Mouse (Mus musculus): ENCODE results near the gene Atf3. TPM values are rescaled to one million over a fixed set of nuclear protein-coding genes. Genes with fewer than 3 reads are reported as not detected.

The Atf3 gene
- polyA plus RNA-seq, 1 experiment from 2014 or later = 3.7 TPM

- no peak for ATAC-seq (ENCODE audit: insufficient read depth)
- no peaks in the 10 kb centered on the region for H3K36me3 ChIP-seq (ENCODE audit: insufficient read depth)
Observed at GRCm38 (mm10) chr1:191234837-191235236, 17.0 kb upstream of the Atf3 start.

GRCm38 (mm10) chr1:191230355-191230931 lies 12.6 kb upstream of the Atf3 start:
- Histone ChIP-seq H3K27ac (ENCODE audit: low read depth) (no peak overlapping the region), H3K4me2 (no peak overlapping the region), H3K9me3 (ENCODE audit: low read depth, low read length) (no peaks in the 10 kb centered on the region), H3K4me1 (ENCODE audit: insufficient read depth) (no peaks in the 10 kb centered on the region), H3K9ac (no peak overlapping the region), H3K4me3 (ENCODE audit: low read depth, low read length) (no peak overlapping the region), H3K36me3 (ENCODE audit: insufficient read depth) (no peaks in the 10 kb centered on the region), H3K27me3 (ENCODE audit: insufficient read depth, low read length) (no peaks in the 10 kb centered on the region)
- 74% methylated on average over 6 of the region's 6 CpGs for WGBS
- ATAC-seq (ENCODE audit: insufficient read depth) (no peak), DNase-seq (no peak)
- no peak for TF ChIP-seq CTCF (IDR thresholded peaks at IDR 0.05; ENCODE audit: low read depth)

More at GRCm38 (mm10) chr1:191234837-191235236, 17.0 kb upstream of the Atf3 start:
- H3K27me3 ChIP-seq (ENCODE audit: insufficient read depth, low read length) = no peaks in the 10 kb centered on the region
- WGBS = 70% methylated on average over 4 of the region's 4 CpGs
- H3K4me1 ChIP-seq (ENCODE audit: insufficient read depth) = no peaks in the 10 kb centered on the region
- no peak overlapping the region for H3K4me3 ChIP-seq (ENCODE audit: low read depth, low read length)
- no peak overlapping the region for H3K27ac ChIP-seq (ENCODE audit: low read depth)
- H3K9ac ChIP-seq = no peak overlapping the region
- no peak for TF ChIP-seq CTCF (IDR thresholded peaks at IDR 0.05; ENCODE audit: low read depth)
- H3K9me3 ChIP-seq (ENCODE audit: low read depth, low read length) = no peaks in the 10 kb centered on the region
- no peak for DNase-seq
- H3K4me2 ChIP-seq = no peak overlapping the region

GRCm38 (mm10) chr1:191226570-191226969 lies 8.7 kb upstream of the Atf3 start:
- TF ChIP-seq CTCF (IDR thresholded peaks at IDR 0.05; ENCODE audit: low read depth) = no peak
- ATAC-seq (ENCODE audit: insufficient read depth) = no peak
- DNase-seq = no peak
- no peak overlapping the region for H3K4me2 ChIP-seq
- no peak overlapping the region for H3K9ac ChIP-seq
- H3K27me3 ChIP-seq (ENCODE audit: insufficient read depth, low read length) = no peaks in the 10 kb centered on the region
- H3K36me3 ChIP-seq (ENCODE audit: insufficient read depth) = no peaks in the 10 kb centered on the region
- H3K4me1 ChIP-seq (ENCODE audit: insufficient read depth) = 0 out of 2 replicates have a peak, but pooled peaks cover 6% of the 10 kb centered on the region
- H3K27ac ChIP-seq (ENCODE audit: low read depth) = no peak overlapping the region
- no peak overlapping the region for H3K4me3 ChIP-seq (ENCODE audit: low read depth, low read length)
- WGBS = 89% methylated on average over 2 of the region's 2 CpGs
- H3K9me3 ChIP-seq (ENCODE audit: low read depth, low read length) = no peaks in the 10 kb centered on the region

DNA sequence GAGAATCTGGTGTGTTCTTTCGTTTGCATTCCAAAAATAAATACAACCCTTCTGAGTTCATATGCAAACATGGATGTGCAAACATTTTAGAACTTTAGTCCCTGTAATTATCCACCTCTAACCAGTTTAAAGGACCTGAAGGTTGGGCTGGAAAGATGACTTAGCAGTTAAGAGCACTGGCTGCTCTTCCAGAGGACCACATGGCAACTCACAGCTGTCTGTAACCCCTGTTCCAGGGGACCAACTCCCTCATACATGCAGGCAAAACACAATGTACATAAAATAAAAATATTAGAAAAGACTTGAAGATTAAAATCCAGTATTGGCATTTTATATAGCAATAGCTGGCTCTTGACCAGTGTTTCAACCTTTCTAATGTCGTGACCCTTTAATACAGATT lies 7.9 kb upstream of the Atf3 start:
- no peak overlapping the region for H3K9ac ChIP-seq
- H3K4me3 ChIP-seq (ENCODE audit: low read depth, low read length) = no peak overlapping the region
- ATAC-seq (ENCODE audit: insufficient read depth) (no peak), DNase-seq (no peak)
- TF ChIP-seq CTCF (IDR thresholded peaks at IDR 0.05; ENCODE audit: low read depth) = no peak
- H3K9me3 ChIP-seq (ENCODE audit: low read depth, low read length) = no peaks in the 10 kb centered on the region
- H3K27me3 ChIP-seq (ENCODE audit: insufficient read depth, low read length) = no peaks in the 10 kb centered on the region
- 68% methylated on average over 2 of the region's 2 CpGs for WGBS
- no peak overlapping the region for H3K27ac ChIP-seq (ENCODE audit: low read depth)
- H3K36me3 ChIP-seq (ENCODE audit: insufficient read depth) = no peaks in the 10 kb centered on the region
- H3K4me1 ChIP-seq (ENCODE audit: insufficient read depth) = 0 out of 2 replicates have a peak, but pooled peaks cover 6% of the 10 kb centered on the region
- H3K4me2 ChIP-seq = no peak overlapping the region

DNA sequence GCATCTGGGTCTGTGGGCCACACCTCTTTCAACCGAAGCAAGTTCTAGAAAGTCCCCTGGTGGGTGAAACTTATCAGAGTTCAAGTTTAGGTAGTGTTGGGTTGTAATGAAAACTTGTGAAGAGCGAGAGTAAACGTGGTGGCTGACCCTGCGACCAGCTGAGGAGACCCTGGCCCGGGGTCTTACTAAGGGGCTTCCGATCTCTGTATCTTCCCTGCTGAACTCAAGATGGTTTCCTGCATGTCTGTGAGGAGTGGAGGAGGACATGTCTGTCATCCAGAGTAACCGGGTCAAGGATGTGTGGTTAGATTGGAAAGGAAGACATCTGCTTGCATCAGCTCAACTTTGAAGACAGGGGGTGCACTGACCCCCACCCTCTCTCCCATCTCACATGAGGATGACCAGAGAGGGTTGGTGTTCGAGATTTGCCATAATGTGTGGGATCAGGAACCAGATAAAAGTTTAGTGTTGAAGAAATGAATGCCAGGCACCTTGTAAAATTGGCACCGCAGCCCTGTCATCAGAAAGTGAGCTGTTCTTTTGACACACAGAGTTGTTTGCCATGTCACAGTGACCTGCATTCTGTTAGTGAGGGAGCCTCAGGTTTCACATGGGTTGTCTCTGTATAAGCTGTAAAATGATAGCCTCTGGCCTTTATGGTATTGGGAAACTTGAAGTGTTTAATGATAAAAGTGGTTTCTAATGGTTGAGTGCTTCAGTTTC lies 7.3 kb upstream of the Atf3 start:
- Histone ChIP-seq H3K4me2 (peak overlapping the region; percentile 98), H3K9me3 (ENCODE audit: low read depth, low read length) (no peaks in the 10 kb centered on the region), H3K27ac (ENCODE audit: low read depth) (peak overlapping the region; percentile 79), H3K4me3 (ENCODE audit: low read depth, low read length) (peak overlapping the region; percentile 87), H3K4me1 (ENCODE audit: insufficient read depth) (0 out of 2 replicates have a peak, but pooled peaks cover 6% of the 10 kb centered on the region), H3K27me3 (ENCODE audit: insufficient read depth, low read length) (no peaks in the 10 kb centered on the region), H3K9ac (peak overlapping the region; percentile 80), H3K36me3 (ENCODE audit: insufficient read depth) (no peaks in the 10 kb centered on the region)
- peak; percentile 17; the same call in 1 of the 2 replicates for TF ChIP-seq CTCF (IDR thresholded peaks at IDR 0.05; ENCODE audit: low read depth)
- ATAC-seq (ENCODE audit: insufficient read depth) (peak; percentile 2; the same call in 1 of the 2 replicates), DNase-seq (no peak)
- 29% methylated on average over 9 of the region's 9 CpGs for WGBS

GRCm38 (mm10) chr1:191224302-191224980 lies 6.6 kb upstream of the Atf3 start:
- DNase-seq (peak; percentile 98), ATAC-seq (ENCODE audit: insufficient read depth) (peak; percentile 81)
- no peaks in the 10 kb centered on the region for H3K9me3 ChIP-seq (ENCODE audit: low read depth, low read length)
- WGBS = 1% methylated on average over 57 of the region's 57 CpGs
- H3K9ac ChIP-seq = peak overlapping the region; percentile 80
- H3K4me3 ChIP-seq (ENCODE audit: low read depth, low read length) = peak overlapping the region; percentile 87
- peak overlapping the region; percentile 98 for H3K4me2 ChIP-seq
- TF ChIP-seq CTCF (IDR thresholded peaks at IDR 0.05; ENCODE audit: low read depth) = no peak
- H3K36me3 ChIP-seq (ENCODE audit: insufficient read depth) = no peaks in the 10 kb centered on the region
- 0 out of 2 replicates have a peak, but pooled peaks cover 6% of the 10 kb centered on the region for H3K4me1 ChIP-seq (ENCODE audit: insufficient read depth)
- no peaks in the 10 kb centered on the region for H3K27me3 ChIP-seq (ENCODE audit: insufficient read depth, low read length)
- peak overlapping the region; percentile 79 for H3K27ac ChIP-seq (ENCODE audit: low read depth)

DNA sequence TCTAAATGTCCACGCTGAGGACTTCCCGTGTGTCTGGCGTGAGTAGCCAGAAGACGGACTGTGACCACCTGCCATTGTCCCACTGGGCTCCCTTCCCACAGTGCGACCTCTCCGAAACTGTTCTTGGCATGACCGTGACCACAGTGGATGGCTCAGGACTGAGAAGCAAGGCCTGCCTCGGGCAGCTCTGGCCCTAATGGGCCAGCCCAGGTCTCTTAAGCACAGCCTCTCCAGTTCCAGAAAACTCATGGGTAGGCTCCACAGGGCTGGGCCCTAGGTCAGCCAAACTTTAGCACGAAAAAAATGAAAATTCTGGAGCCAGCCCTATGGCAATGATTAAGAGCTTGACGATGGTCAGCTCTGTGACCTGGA lies 6.1 kb upstream of the Atf3 start:
- TF ChIP-seq CTCF (IDR thresholded peaks at IDR 0.05; ENCODE audit: low read depth) = no peak
- Histone ChIP-seq H3K27ac (ENCODE audit: low read depth) (no peak overlapping the region), H3K4me1 (ENCODE audit: insufficient read depth) (0 out of 2 replicates have a peak, but pooled peaks cover 6% of the 10 kb centered on the region), H3K9ac (peak overlapping the region; percentile 80), H3K36me3 (ENCODE audit: insufficient read depth) (no peaks in the 10 kb centered on the region), H3K4me2 (peak overlapping the region; percentile 98), H3K4me3 (ENCODE audit: low read depth, low read length) (peak overlapping the region; percentile 87), H3K27me3 (ENCODE audit: insufficient read depth, low read length) (no peaks in the 10 kb centered on the region), H3K9me3 (ENCODE audit: low read depth, low read length) (no peaks in the 10 kb centered on the region)
- 46% methylated on average over 10 of the region's 10 CpGs for WGBS
- ATAC-seq (ENCODE audit: insufficient read depth) (peak; percentile 86), DNase-seq (no peak)
